Mouse (Mus musculus): ENCODE data around the gene Rnf157.
"Not testable (repeated sequence)": the region's sequence is repeated elsewhere in the genome, so short reads cannot be mapped to it uniquely, and the experiment has no call there.

Rnf157 gene

DNA sequence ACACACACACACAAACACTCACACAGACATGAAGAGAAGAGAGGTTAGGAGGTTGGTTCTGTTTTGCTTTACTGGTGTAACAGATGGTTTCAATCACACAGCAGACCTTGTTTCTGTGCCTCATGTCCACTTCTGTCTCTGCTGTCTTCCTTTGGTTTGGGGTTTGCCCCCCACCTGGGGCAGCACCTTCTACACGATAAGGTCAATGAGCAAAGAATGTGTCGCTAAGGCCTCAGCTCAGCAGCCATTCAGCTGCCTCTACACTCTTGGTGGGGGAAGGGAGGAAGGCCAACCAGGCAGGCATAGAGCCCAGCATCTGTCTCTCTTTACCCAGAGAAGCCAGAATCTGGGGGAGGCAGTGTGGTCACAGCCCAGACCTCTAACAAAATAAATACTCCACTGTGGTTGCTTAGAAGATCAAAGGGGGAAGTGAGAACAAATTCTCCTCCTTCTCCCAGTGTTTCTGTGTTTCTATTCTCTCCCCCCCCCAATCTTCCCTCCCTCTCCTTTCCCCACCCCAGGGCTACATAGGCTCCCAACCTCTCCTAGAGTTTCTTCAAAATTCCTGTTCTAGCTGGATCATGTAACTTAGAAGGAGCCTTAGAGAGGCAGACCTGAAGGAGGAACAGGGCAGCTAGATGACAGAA, 5.5 kb upstream of the Rnf157 start:
- DNase-seq (ENCODE audit: low spot score): no peak

- no peak for DNase-seq (ENCODE audit: low spot score)
These were observed 4.2 kb upstream of the Rnf157 start for GRCm38 (mm10) chr11:116417054-116417453.

DNA sequence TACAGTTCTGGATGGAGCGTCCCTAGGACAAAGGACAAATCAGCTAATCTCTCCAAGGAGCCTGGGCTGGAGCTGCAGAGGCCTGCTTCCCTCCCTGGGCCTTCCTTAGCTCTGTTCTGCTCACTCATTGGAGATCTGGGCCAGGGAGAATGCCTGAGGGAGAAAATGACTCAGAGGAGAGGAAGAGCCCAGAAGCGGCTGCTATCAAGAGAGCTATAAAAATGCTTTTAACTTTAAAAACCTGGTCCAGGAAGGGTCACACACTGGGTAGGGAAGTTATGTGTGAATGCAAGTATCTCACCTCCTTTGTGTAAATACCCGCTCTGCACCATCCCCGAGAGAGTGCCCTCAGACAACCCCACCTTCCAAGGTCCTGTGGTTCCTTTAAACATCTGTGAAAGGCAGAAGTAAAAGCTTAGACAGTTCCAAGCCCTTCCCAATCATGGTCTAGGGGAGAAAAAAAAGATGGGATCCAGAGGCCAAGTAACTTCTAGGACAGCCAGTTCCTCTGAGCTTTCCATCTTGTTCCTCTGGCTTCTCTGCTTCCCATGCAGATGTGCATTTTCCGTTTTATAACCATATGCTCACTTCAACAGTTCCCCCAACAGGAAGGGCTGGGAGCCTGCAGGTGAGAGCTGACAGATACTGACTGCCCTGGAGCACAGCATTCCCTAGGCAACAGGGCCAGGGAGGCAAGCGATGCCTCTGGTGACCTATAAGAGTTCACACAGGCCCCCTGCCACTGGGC, 3.5 kb upstream of the Rnf157 start:
- no peak for DNase-seq (ENCODE audit: low spot score)

DNA sequence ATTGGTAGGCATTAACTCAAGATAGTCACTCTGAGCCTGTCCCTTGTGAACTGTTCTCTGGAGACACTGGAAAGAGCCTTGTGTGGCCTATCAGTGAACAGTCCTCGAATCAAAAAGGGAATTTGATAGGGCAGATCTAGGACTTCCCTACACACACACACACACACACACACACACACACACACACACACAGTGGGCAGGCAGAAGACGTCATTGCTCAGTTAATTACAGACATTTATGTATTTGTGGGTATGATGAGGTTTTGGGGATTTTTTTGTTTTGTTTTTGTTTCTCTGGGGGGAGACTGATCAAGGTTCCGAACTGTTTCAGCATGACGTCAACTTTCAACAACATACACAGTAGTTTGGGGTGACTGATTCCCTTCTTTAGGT, 795 bp upstream of the Rnf157 start:
- DNase-seq (ENCODE audit: low spot score): no peak

- no peak for DNase-seq (ENCODE audit: low spot score)
These were observed 604 bp downstream of the Rnf157 start for GRCm38 (mm10) chr11:116412028-116412827.

GRCm38 (mm10) chr11:116411582-116411981, 1.2 kb downstream of the Rnf157 start:
- DNase-seq (ENCODE audit: low spot score): no peak

DNA sequence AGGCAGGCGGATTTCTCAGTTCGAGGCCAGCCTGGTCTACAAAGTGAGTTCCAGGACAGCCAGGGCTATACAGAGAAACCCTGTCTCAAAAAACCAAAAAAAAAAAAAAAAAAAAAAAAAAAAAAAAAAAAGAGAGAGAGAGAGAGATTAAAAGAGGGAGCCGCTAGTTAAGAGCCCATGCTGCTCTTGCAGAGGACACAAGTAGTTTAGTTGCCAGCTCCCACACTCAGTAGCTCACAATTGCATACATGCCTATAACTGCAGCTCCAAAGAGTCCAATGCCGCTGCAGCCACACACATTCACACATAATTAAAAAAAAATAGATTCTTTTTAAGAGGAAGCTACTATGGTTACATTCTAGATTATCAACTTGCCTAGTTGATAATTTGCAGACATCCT, 2.4 kb downstream of the Rnf157 start:
- DNase-seq (ENCODE audit: low spot score): not testable (repeated sequence)

GRCm38 (mm10) chr11:116409008-116409407, 3.8 kb downstream of the Rnf157 start:
- no peak for DNase-seq (ENCODE audit: low spot score)

DNA sequence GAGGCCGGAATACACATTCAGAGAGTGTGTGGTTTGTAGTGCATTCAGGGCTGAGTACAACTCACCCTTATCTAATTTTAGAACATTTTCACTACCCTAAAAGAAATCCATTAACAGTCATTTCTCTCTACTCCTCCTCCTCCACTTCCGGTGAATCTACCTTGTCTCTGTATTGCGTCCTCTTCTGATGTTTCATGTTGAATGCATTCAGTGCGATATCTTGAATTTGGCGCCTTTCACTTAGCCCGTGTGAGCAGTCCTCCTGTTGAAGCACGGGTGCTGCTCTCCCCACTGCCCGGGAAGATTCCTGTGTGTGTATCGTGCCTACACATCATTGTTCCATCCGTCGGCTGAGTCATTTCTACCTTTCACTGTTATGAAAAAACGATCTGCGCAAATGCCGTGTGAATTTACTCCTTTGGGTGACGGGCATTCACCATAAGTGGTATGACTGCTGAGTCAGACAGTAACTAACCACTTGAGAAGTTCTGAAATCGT, 6.6 kb downstream of the Rnf157 start:
- no peak for DNase-seq (ENCODE audit: low spot score)

GRCm38 (mm10) chr11:116405601-116406000, 7.2 kb downstream of the Rnf157 start:
- no peak for DNase-seq (ENCODE audit: low spot score)

DNA sequence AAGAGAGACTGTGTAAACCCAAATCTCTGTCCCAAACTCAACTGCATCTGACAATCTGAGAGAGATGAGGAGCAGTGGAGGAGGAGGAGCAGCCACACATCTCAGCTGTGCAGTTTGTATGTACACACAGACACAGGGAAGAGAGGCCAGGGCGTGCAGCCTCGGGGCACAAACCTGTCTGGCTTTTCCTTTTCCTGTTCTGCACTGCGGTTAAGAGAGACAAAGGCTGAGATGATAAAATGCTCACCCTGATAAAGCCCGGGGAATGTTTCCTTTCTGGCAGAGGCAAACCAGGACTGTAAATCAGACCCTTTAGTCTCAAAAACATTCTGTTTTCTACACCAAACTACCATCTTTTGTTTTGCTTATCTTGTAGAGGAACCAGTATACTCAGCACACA, 12.3 kb downstream of the Rnf157 start:
- no peak for DNase-seq (ENCODE audit: low spot score)

DNA sequence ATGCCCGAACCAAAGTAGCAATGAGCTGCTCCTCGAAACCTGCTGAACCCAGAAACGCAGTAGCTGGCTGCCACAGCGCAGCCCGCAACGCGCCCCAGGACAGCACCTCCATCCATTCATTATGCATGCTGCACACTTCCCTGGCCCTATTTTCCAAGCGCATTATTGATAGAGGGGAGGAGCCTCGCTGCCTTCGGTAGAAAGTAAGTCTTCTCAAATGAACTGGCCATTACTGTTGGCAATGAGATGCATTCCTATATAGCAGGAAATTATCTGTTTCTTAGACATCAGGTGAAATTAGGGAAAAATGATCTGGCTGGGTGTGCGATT, 14.5 kb downstream of the Rnf157 start:
- DNase-seq (ENCODE audit: low spot score): no peak

DNA sequence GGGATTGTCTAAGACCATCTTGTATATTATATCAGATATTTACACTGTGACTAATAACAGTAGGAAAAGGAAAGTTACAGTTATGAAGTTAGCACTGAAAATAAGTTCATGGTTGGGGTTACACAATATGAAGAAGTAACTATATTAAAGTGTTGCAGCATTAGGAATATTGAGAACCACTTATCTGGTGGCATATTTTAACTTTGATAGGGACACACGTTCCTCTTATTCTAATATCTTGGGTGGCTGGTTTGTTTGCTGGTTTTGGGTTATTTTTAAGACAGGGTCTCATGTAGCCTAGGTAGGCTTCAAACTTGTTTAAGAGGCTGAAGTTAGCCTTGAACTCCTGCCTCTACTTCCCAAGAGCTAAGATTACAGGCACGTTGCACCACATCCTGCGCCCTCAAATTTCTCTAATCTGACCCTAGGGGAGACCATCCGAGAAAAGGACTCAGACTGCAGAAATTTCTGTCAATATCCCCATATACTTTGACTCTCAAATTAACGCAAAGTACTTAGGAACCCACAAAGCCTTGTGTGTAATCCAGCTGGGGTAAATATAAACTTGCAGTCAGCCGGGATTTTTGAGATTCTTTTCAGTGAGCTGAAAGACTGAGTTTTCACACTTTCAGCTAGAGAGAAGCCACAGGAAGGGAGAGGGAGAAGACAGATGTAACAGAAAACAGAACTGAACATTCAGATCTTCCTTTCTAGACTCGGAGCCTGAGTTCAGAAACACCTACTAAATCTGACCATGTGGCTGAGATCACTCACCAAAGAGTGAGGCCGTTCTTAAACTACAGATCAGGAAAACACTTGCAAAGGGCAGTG, 15.1 kb downstream of the Rnf157 start:
- no peak for DNase-seq (ENCODE audit: low spot score)

DNA sequence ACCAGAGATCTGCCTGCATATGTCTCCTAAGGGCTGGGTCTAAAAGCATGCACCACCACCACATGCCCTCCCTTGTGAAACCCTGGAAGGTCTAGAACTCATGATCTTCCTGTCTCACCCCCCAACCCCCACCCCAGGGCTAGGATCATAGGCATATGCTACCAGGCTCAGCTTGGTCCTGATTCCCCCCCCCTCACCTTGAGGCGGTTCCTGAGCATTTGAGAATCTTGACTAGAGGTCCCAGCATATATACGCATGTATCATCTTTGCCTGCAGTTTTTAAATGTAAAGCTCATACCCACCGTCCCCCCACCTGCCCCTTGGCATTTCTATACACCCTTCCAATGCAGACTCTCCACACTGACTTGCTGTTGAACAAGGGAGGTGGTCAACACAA, 15.9 kb downstream of the Rnf157 start:
- no peak for DNase-seq (ENCODE audit: low spot score)

DNA sequence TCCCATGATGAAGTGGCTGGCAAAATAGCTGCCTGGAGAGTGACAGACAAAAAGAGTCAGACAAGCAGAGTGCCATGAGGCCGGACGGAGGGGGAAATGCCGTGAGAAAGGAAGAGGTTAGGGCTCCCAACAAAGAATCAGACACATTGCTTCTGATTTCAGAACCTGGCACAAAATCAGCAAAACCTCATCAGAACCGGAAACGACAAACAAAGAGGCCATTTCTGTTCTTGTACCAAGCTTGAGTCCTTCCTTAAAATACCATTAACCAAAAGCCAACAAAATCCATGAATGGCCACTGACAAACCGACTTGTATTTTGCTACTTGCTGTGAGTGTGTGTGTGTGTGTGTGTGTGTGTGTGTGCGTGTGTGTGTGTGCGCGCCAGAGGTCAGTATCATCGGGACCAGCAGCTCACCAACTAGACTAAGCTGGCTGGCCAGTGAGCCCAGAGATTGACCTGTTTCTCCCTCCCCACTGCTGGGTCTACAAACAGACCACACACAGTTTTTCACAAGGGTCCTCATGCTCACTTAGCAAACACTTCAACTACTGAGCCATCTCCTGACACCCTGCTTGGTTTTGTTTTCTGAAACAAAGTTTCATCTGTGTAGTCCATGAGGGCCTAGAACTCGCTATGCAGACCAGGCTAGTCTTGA, 16.4 kb downstream of the Rnf157 start:
- DNase-seq (ENCODE audit: low spot score): no peak

DNA sequence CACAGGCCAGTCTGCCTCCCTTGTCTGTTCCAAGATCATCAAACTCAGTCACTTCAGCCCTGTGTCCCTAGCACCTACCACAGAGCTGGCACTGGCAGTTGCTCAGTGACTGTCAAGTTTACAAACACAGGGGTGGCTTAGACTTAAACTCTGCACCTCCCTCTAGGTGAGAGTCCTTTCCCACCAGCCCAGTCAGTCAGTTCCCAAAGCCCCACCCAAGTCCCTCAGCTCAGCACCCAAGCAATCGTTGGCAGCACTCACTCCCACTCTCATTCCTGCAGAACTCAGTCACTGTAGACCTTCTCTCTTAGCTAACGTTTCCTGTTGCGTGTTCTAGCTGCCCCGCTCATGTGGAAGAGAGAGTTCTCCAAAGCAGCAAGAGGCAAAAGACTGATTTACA, 18.1 kb downstream of the Rnf157 start:
- no peak for DNase-seq (ENCODE audit: low spot score)

DNA sequence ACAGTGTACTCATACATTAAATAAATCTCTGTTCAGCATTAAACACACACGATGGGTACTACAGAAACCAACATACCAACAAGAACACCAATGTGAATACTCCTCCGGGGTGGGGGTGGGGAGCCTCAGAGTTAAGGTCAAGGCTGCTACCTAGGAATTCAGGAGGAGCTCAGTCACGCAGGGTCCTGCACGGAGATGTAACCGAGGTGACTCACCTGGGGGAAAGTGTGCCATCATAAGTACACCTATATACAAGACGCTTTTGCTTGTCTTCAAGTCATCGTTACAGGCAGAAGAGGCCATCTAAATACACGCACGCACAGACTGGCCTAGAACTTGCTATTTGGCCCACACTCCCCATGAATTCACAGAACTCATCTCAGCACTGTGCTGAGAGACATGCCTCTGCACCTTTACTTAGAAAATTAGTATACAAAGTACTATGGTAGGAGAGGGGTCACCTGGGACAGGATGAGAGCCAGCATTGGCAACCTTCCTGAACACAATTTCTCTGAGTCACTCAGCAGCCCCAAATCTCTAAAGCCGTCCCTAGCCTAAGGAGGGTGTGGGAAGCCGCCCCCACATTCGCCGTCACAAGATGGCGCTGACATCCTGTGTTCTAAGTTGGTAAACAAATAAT, 23.9 kb downstream of the Rnf157 start:
- no peak for DNase-seq (ENCODE audit: low spot score)

DNA sequence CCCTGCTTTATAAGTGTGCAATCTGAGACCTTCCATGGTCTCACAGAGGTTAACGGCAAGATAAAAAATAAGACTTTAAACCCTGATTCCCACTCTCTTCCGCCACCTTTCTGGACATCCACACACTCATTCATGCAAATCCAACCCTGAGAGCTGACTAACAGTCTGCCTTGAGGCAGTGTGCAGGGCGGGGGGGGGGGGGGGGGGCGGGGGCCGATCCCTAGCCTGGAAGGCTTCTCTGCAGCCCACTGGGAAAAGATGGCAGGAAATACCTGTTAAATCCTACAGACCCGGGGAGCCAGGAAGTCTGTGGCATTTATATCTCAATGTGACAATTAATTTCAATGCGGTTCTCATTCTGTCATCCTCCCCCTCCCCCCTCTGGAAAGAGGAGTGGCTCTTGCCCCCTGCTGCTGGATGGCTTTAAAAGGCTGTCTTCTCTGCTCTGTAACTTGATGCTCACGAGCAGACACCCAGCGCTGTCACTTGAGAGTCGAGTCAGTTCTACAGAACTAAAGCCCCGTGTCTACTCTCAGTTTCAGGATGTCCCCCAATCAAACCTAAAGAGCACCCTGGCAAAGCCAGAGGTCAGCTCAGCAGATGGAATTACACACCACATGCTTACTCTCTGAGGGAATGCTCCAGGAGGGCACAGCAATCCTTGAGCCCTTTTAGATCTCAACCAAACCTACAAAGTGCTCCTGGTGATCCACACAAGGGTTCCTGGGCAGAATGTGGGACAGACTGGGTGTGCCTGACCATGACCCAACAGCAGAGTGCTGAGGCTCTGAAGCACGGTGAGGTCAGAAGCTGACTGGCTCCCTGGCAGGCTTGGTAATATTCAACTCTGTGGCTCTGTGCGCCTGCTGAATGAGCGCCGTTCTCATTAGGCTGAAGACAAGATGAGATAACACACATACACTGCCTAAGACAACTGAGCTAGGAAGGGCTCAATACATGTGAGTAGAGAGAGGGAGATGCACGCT, 25.5 kb downstream of the Rnf157 start:
- DNase-seq (ENCODE audit: low spot score): no peak

DNA sequence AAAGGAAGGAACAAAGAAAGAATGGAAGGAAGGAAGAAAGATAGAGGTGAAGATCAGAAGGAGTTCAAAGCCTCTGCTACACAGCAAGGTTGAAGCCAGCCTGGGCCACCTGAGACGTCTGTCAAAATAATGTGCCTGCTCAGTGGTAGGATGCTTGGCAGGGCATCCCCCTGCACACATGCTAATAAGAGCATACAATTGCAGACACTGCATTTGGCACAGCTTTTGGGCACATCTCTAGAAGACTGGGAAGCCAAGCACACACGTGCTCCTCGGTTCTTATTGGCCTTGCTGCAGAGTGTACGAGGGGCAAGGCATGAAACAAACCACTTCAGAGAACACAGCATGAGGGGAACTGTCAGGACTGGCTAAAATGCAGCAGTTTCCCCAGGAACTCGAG, 26.8 kb downstream of the Rnf157 start:
- no peak for DNase-seq (ENCODE audit: low spot score)

GRCm38 (mm10) chr11:116384171-116384570, 28.7 kb downstream of the Rnf157 start:
- DNase-seq (ENCODE audit: low spot score): no peak

Data from layer of hippocampus, adult 11-12 months (tissue).